Mouse (Mus musculus) left cerebral cortex, postnatal 36 days (tissue): ENCODE measurements around the gene Fndc9. TPM values are rescaled to one million over a fixed set of nuclear protein-coding genes. Genes with fewer than 3 reads are reported as not detected.

Experiments
- DNase-seq, 2 experiments: peaks; one replicate each; pipeline ENCODE4 v3.0.0; 2021 to 2022; ENCODE audit warnings: low spot score in 2 of 2, mixed read lengths in 1 of 2
- intact Hi-C: fragments of 180-260 bp; cut with DNase I; formaldehyde crosslinking; loops from one replicate; pipeline ENCODE4 v1.15.1; 2025
- total RNA-seq, 2 experiments: library from RNA; stranded (reverse); gene quantifications; 2 replicates each; pipeline ENCODE4 v1.2.3; 2021

The Fndc9 gene
- 1 to 10 TPM; 3.3 to 4.5 TPM for total RNA-seq

GRCm38 (mm10) chr11:46235334-46235733, at the start of gene Fndc9:
TSS of gene Fndc9 (plus strand) at chr11:46235531.
- DNase-seq = peak; percentile 78 to 80
- intact Hi-C loops = loop anchor here (1.0 kb wide), 1 partner anchor 16 kb away; no protein-coding TSS in a partner anchor

DNA sequence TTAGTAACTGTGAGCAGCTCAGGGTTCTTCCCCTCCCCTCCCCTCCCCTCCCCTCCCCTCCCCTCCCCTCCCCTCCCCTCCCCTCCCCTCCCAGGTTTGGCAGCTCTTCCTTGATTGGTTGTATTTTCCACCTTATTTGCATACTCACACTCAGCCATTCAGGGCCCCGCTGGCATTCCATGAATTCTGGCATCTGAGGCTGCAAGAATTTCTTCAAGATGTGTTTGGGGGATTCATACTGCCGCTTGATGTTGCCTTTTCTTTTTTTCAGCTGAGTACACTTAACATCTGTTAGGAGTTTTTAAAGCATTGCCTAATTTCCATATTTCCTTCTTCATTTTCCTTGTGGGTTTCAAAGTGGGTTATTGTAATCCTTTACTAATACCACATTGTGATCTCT, 47.0 kb upstream of the Fndc9 start:
- DNase-seq = no peak
- intact Hi-C loops = no loop called here

- no peak for DNase-seq
- intact Hi-C loops = no loop called here
Observed at GRCm38 (mm10) chr11:46194175-46194574, 41.2 kb upstream of the Fndc9 start.

DNA sequence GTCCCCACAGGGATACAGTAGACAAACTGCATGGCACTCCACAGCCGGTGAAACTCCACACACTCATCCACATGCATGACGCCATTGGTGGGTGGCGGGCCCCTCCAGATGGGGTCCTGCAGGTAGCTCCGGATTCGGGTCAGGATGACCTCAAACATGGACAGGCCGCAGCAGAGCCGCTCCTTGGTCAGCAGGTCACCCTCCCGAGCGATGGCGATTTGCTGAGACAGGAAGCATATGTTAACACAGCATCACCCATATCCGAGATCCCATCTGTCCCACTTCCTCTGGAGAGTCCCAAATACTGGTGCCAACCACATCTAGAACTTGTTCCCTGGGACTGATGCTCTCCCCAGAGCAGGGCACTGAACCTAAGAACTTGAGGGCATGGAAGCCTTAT, 34.7 kb upstream of the Fndc9 start:
- intact Hi-C loops = no loop called here
- DNase-seq = no peak

GRCm38 (mm10) chr11:46201636-46202546, 33.4 kb upstream of the Fndc9 start:
- DNase-seq = peak; percentile 78 to 83
- intact Hi-C loops = no loop called here

DNA sequence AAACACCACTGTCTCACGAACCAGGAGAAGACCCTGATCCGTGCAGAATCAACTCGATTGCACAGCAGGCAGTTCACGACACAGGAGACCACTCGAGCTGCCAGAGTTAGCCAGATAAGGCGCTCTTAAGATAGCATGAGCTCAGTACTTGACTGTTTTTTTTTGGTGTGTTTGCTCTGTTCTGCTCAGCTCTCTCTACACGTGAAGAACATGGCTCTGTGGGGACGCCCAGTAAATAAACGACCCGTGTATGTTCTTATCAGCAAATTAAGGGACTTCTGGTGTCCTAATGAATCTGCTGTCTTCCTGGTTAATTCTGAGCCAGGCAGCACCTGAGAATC, 32.8 kb upstream of the Fndc9 start:
- DNase-seq = no peak
- intact Hi-C loops = no loop called here

DNA sequence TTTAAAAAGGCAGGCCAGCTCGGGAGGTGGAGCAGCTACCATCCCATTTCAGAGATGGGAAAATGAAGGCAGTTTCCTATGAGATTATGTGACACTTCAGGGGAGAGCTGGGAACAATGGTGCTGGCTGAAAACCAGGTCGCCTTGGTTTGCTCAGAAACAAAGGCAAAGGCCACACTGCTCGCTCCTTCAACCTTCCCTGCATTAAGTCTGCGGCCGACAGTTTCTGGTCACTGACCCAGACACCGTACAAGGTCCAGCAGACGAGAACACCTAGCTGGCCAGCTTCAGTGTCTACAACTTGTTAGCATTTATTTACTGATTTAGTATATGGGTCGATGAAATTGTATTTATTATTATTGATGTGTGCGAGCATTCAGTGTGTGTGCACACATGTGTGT, 30.5 kb upstream of the Fndc9 start:
- intact Hi-C loops = loop anchor here (5.0 kb wide), 1 partner anchor 258 kb away; no protein-coding TSS in a partner anchor
- DNase-seq = no peak

- intact Hi-C loops = loop anchor here (5.0 kb wide), 1 partner anchor 259 kb away; no protein-coding TSS in a partner anchor
- DNase-seq = no peak
Observed at GRCm38 (mm10) chr11:46205639-46206409, 29.5 kb upstream of the Fndc9 start.

DNA sequence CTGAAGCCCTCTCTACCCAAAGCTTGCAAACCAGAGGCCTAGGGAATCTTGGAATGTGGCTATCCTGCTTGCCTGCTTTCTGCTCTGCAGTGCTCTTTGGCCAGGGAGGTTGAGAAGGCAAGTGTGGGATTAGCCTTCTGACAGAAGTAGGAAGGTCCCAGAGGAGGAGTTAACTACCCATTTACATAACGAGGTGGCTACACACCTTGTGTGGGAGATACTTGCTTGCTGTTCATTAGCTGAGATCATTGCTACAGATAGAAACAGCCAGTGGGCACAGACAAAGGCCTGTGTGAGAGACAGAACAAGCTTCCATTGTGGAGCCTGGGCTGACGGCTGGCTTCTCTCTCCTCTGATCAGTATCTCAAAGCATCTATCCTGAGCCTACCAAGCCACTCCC, 25.4 kb upstream of the Fndc9 start:
- intact Hi-C loops = loop anchor here (5.0 kb wide), 1 partner anchor 263 kb away; no protein-coding TSS in a partner anchor
- no peak for DNase-seq

GRCm38 (mm10) chr11:46211858-46212257, 23.5 kb upstream of the Fndc9 start:
- intact Hi-C loops = no loop called here
- DNase-seq = no peak

- intact Hi-C loops = loop anchor here (2.0 kb wide), 1 partner anchor 161 kb away; the partner anchor contains the start of gene Gm12166
- no peak for DNase-seq
Observed at GRCm38 (mm10) chr11:46213844-46214243, 21.5 kb upstream of the Fndc9 start.

- no peak for DNase-seq
- intact Hi-C loops = loop anchor here (2.0 to 5.0 kb wide), 3 partner anchors 77 to 257 kb away; partner anchors contain the start of genes Gm12166 and Thg1l
Observed at GRCm38 (mm10) chr11:46214368-46215230, 20.7 kb upstream of the Fndc9 start.

DNA sequence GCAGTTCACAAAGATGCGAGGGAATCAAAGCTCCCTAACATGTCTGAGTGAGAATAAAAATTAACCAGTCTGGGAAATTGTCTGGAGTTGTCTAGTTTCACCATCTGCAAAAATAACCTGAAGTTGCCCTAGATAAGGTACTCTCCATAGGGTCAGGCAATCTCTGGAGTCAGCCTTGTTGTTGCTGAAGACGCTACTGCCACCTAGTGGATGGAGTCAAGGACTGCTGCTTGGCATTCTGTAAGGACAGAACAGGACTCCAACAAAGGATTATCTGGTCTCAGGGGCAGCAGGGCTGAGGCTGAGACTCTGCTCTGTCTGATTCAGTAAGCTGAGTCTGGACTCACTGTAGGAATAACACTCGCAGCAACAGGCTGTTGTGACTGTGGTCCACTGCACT, 20.0 kb upstream of the Fndc9 start:
- intact Hi-C loops = loop anchor here (2.0 to 5.0 kb wide), 3 partner anchors 78 to 258 kb away; partner anchors contain the start of genes Gm12166 and Thg1l
- DNase-seq = no peak

DNA sequence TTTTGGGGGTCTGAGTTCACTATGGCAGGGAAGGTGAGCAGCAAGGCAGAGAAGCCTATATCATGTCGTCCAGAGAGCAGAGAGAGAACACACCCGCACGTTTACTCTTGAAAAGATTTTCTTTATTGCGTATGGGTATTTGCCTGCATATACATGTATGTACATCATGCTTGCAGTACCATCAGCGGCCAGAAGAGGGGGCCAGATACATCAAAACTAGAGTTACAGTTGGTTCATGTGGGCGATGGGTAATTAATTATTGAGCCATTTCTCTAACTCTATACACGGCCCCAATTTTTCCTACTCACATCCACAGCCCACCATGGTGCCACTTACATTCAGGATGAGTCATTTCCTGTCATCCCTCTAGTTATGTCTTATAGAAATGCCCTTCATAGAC, 18.7 kb upstream of the Fndc9 start:
- DNase-seq = no peak
- intact Hi-C loops = loop anchor here (5.0 kb wide), 2 partner anchors 79 to 259 kb away; partner anchors contain the start of gene Thg1l

- no peak for DNase-seq
- intact Hi-C loops = loop anchor here (5.0 kb wide), 2 partner anchors 80 to 260 kb away; partner anchors contain the start of gene Thg1l
Observed at GRCm38 (mm10) chr11:46217686-46218085, 17.6 kb upstream of the Fndc9 start.

GRCm38 (mm10) chr11:46218584-46218983, 16.7 kb upstream of the Fndc9 start:
- no peak for DNase-seq
- intact Hi-C loops = loop anchor here (5.0 kb wide), 2 partner anchors 81 to 261 kb away; partner anchors contain the start of gene Thg1l

GRCm38 (mm10) chr11:46219380-46219779, 16.0 kb upstream of the Fndc9 start:
- intact Hi-C loops = loop anchor here (1.0 to 5.0 kb wide), 3 partner anchors 16 to 262 kb away; partner anchors contain the start of genes Fndc9 and Thg1l
- no peak for DNase-seq

DNA sequence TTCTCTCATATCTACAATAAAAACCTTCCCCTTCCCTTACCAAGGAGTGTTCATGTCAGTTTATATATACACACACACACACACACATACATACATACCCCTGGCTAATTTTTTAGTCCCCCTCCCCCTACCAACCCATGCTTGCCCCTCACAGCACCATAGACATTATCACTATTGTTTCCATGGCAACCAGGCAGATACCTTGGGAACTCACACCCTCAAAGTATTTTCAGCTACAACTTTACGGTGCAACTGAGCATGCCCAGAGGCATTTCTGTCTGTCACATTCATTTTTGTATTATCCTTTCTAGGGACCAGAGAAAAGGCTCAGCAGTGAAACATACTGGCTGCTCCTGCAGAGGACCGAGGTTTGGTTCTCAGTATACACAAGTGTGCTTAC, 15.1 kb upstream of the Fndc9 start:
- intact Hi-C loops = no loop called here
- DNase-seq = no peak

DNA sequence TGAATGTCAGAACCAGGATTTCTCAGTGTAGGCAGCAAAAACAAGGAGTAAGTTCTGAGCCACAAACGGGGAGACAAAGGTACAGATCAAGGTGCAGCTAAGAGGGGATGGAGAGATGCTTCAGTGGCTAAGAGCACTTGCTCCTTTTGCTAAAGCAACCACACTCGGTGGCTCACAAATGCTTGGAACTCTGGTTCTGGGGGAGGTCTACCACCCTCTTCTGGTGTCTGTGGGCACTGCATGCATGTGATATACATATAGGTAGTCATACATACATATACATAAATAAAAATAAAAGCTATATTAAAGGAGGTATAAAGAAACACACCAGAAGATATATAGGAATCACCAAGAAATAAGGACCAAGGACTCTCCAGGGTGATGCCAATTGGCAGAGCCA, 11.8 kb upstream of the Fndc9 start:
- DNase-seq = no peak
- intact Hi-C loops = no loop called here
